Mouse (Mus musculus) right cerebral cortex, postnatal 36 days (tissue): Measurements from ENCODE around the gene Osbpl6.
"Not testable (repeated sequence)": the region's sequence is repeated elsewhere in the genome, so short reads cannot be mapped to it uniquely, and the experiment has no call there.

ENCODE experiments used
- DNase-seq, 2 experiments: peaks; one replicate each; pipeline ENCODE4 v3.0.0; 2022; ENCODE audit warnings: low spot score in 2 of 2, mixed read lengths in 1 of 2

The Osbpl6 gene

GRCm38 (mm10) chr2:76563862-76564261, 157.6 kb downstream of the Osbpl6 start:
- no peak for DNase-seq

GRCm38 (mm10) chr2:76566933-76567551, 160.7 kb downstream of the Osbpl6 start:
- no peak for DNase-seq

GRCm38 (mm10) chr2:76571543-76571942, 165.2 kb downstream of the Osbpl6 start:
- no peak for DNase-seq

- DNase-seq: no peak
Measured at GRCm38 (mm10) chr2:76578911-76579310, 172.6 kb downstream of the Osbpl6 start.

GRCm38 (mm10) chr2:76585090-76585489, 178.8 kb downstream of the Osbpl6 start:
- DNase-seq: no peak

GRCm38 (mm10) chr2:76586906-76587305, 180.6 kb downstream of the Osbpl6 start:
- DNase-seq: no peak

GRCm38 (mm10) chr2:76590221-76590620, 183.9 kb downstream of the Osbpl6 start:
- DNase-seq: no peak

- DNase-seq: no peak
Measured at GRCm38 (mm10) chr2:76592401-76592924, 186.2 kb downstream of the Osbpl6 start.

- DNase-seq: no peak
Measured at GRCm38 (mm10) chr2:76597521-76597920, 191.2 kb downstream of the Osbpl6 start.

- no peak for DNase-seq
Measured at GRCm38 (mm10) chr2:76599214-76599613, 192.9 kb downstream of the Osbpl6 start.

GRCm38 (mm10) chr2:76602256-76602655, 195.9 kb downstream of the Osbpl6 start:
- no peak for DNase-seq

GRCm38 (mm10) chr2:76606704-76607103, 200.4 kb downstream of the Osbpl6 start:
- DNase-seq: no peak

- DNase-seq: no peak
Measured at GRCm38 (mm10) chr2:76610326-76611104, 204.2 kb downstream of the Osbpl6 start.

GRCm38 (mm10) chr2:76611996-76612395, 205.7 kb downstream of the Osbpl6 start:
- no peak for DNase-seq

- no peak for DNase-seq
Measured at GRCm38 (mm10) chr2:76618078-76618477, 211.8 kb downstream of the Osbpl6 start.

GRCm38 (mm10) chr2:76620188-76620587, 213.9 kb downstream of the Osbpl6 start:
- no peak for DNase-seq

- no peak for DNase-seq
Measured at GRCm38 (mm10) chr2:76621724-76622123, 215.4 kb downstream of the Osbpl6 start.

GRCm38 (mm10) chr2:76622316-76622715, 216.0 kb downstream of the Osbpl6 start:
- DNase-seq: not testable (repeated sequence)

GRCm38 (mm10) chr2:76630293-76630692, 224.0 kb downstream of the Osbpl6 start:
- no peak for DNase-seq

GRCm38 (mm10) chr2:76631600-76631999, 225.3 kb downstream of the Osbpl6 start:
- DNase-seq: no peak

- DNase-seq: no peak
Measured at GRCm38 (mm10) chr2:76639637-76640036, 233.3 kb downstream of the Osbpl6 start.

GRCm38 (mm10) chr2:76643801-76644200, 237.5 kb downstream of the Osbpl6 start:
- no peak for DNase-seq

GRCm38 (mm10) chr2:76647441-76647869, 241.1 kb downstream of the Osbpl6 start:
- DNase-seq: no peak
